8 mouse cellular contexts compared by ENCODE assay signal in genomic region chr4:21368234-21369021, GRCm38 (mm10).
DNase-seq lines count a peak whose midpoint lies in the region; ATAC-seq lines count a peak whose summit lies in the region.

No protein-coding gene starts in this region.

- H3K27ac ChIP-seq in embryonic facial prominence, embryonic 11.5 days (replicated peaks; ENCODE audit: low read depth, low read length): no peak overlapping the region

- H3K9me3 ChIP-seq in embryonic facial prominence, embryonic 11.5 days (replicated peaks; ENCODE audit: control insufficient read depth, low read length): no peaks in the 10 kb centered on the region

- 70% methylated on average over 11 of the region's 11 CpGs for WGBS in embryonic facial prominence, embryonic 11.5 days

- H3K36me3 ChIP-seq in embryonic facial prominence, embryonic 11.5 days (replicated peaks; ENCODE audit: control insufficient read depth, insufficient read depth, low read depth, low read length): no peaks in the 10 kb centered on the region

- peak; percentile 11 for DNase-seq in cerebellum, adult 9-10 months
- peak; percentile 15 for DNase-seq in right cerebral cortex, adult 18-20 months
- DNase-seq in right cerebral cortex, postnatal 4 days: no peak
- peak; percentile 58 for DNase-seq in embryonic facial prominence, embryonic 11.5 days (ENCODE audit: low spot score)
- DNase-seq in layer of hippocampus, adult 9-11 months: peak; percentile 4
- peak; percentile 21 for DNase-seq in retina, postnatal 7 days (ENCODE audit: low read depth, low spot score)
- DNase-seq in heart, adult 8-10 months (ENCODE audit: low spot score): no peak

- H3K27me3 ChIP-seq in embryonic facial prominence, embryonic 11.5 days (ENCODE audit: control insufficient read depth, insufficient read depth, low read length): no peaks in the 10 kb centered on the region

- no peaks in the 10 kb centered on the region for H3K4me1 ChIP-seq in embryonic facial prominence, embryonic 11.5 days (ENCODE audit: control insufficient read depth, insufficient read depth, low read length)

- H3K4me3 ChIP-seq in embryonic facial prominence, embryonic 11.5 days (ENCODE audit: low read depth, low read length): no peak overlapping the region

- ATAC-seq in cerebellum, adult (ENCODE audit: insufficient number of reproducible peaks, low FRiP score, low TSS enrichment): no peak
- ATAC-seq in embryonic facial prominence, embryonic 11.5 days (replicated peaks; ENCODE audit: insufficient number of reproducible peaks, low FRiP score, low TSS enrichment, low read depth): no peak

- H3K4me2 ChIP-seq in embryonic facial prominence, embryonic 11.5 days (ENCODE audit: low read depth, low read length): no peak overlapping the region

- no peak overlapping the region for H3K9ac ChIP-seq in embryonic facial prominence, embryonic 11.5 days (replicated peaks; ENCODE audit: low read length)

Comparison
In these comparisons a context has a peak if more than half of its experiments do, and no peak if none do; other contexts are left out.
1. DNase-seq: peak in cerebellum, adult 9-10 months (single experiment), right cerebral cortex, adult 18-20 months (single experiment), embryonic facial prominence, embryonic 11.5 days (single experiment), layer of hippocampus, adult 9-11 months (single experiment) and retina, postnatal 7 days (single experiment); none in right cerebral cortex, postnatal 4 days (single experiment) and heart, adult 8-10 months (single experiment).